Mouse (Mus musculus) induced T-regulatory cell, adult 2 months (primary cell): ENCODE data around the gene Cacng3.
A peak's percentile ranks its signal among the peaks of the same experiment; 100 is the strongest.

Experiments
- DNase-seq: peaks from one replicate; pipeline ENCODE4 v3.0.0-alpha.2; 2012; ENCODE audit warnings: low read depth

Cacng3 gene

DNA sequence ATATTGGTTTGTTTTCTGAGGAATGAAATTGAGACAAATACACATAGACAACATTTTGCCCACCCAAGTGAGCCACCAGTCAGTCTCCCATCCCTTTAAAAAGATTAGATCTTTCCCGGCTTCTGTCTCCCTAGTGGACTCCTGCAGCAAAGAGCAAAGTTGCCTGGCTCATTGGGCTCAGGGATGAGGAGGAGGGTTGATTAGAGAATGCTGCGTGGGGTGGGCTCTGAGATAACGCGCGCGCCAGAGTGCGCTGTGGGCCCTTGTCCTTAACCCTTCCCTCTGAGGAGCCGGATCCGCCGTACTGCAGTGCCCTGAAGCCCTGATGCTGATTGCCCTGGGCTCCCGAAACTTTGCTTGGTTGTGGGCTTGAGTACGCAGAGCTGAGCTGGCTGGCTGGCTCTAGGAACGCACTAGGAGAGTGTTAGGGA is at the start of gene Cacng3:
Cacng3 (plus strand) TSS at position 51 of the 431 bp plus-strand sequence.
- DNase-seq = no peak

DNA sequence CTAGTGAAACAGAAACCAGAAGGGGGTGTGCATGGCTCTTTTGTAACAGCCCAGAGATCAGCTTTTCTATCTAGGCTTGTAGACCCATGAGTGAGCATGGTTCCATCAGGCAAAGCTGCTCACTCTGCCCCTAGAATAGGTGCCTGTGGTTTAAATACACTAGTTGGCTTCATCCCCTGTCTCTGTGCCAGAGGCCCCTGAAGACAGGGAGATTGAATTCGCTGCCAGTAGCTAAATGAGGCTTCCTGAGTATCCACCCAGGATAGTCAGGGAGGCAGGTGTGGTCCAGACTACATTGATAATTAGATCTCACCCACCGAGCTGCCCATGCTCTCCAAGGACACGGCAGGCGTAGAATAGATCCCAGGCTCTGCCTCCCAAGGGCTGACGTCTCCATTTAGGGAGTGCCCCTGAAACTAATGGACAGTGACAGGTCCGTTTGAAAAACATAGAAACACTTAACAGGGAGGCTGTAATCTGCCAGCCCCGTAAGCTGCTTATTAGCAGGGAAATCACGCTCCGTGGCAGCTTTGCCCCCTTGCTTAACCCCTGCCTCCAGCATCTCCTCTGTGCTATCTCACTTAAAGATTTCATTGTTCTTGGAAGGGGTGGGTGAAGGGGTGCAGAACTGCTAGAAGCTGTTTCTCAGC is 48.0 kb upstream of the Cacng3 start:
- no peak for DNase-seq

DNA sequence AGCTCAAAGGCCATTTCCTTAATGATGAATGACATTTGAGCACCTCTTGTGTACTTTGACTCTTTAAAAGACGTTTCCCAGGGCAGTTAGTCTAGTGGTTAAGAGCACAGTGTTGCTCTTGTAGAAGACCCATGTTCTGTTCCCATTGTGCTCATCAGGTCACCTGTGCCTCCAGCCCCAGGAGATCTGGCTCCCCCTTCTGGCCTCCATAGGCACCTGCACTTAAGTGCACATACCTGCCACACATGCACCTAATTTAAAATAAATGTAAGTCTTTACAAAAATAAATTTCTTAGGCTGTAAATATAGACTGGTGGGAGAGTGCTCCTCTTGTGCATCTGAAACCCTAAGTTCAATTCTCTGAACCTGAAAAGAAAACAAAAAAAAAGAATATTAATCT is 46.5 kb upstream of the Cacng3 start:
- DNase-seq = no peak

DNA sequence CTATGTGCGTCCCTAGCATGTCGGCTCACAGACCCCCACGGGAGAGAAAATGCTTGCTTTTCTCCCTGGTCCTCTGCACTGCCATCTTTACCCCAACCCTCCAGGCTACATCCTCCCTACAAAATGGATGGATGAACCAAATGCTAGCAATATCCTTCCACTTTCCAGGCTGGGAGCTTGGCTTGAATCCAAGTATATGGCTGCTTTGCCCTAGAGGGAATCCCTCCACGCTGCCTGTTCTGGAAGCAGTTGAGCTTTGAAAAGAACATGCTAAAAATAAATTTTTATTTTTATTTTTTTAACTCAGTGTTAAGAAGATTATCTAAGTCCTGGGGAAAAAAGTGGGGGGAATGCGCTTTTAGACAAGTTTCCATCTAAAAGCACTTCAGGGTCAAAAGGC is 42.2 kb upstream of the Cacng3 start:
- no peak for DNase-seq

DNA sequence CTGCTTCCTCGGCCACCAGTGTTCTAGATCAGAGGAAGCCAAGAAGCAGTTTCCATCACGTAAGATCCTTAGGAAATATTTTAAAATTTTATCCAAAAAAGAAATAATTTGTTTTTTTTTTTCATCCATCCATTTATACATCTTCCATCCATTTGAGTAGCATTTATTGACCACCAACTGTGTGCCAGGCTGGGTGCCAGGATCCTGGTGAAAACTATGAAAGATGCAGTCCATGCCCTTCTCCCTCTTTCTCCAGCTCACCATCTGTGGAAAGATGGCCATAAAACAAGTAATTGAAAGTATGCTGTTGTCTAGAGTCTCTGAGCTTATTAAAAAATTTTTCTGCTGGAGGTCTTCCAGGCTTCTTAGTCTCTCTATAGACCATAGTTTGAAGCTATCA is 39.9 kb upstream of the Cacng3 start:
- no peak for DNase-seq

DNA sequence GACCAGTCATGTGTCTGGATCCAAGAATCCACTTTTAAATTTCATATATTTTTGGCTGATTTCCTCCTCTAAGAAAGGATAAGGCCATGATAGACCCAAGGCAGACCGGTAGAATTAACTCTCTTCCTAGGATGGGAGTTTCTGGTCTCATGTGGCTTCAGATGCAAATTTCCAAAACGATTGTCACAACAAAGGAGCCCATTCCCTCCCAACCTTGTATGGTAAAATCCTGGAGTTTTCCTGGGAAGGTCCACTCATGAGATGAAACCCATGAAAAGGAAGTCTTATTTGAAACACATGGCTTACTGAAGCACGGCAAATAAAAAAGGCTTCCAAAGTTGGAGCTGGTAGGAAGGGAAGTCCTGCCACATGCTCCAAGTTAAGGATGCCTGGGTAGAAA is 39.1 kb upstream of the Cacng3 start:
- DNase-seq = no peak

DNA sequence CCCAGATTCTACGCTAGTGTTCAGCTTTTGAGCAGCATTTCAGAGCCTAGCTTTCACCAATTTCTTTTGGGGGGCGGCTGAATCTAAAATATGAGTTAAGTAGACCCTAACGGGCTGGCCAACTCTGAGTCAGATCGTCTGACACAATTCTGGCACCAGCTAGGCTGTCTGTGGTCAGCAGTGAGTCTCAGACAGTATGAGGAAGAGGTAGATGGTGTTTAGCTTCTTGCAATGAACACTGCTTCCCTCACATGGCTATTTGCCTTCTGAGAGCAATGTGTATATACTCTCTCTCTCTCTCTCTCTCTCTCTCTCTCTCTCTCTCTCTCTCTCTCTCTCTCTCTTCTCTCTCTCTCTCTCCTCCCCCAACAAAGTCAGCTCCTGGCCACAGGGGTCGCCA is 37.3 kb upstream of the Cacng3 start:
- DNase-seq = peak; percentile 21

DNA sequence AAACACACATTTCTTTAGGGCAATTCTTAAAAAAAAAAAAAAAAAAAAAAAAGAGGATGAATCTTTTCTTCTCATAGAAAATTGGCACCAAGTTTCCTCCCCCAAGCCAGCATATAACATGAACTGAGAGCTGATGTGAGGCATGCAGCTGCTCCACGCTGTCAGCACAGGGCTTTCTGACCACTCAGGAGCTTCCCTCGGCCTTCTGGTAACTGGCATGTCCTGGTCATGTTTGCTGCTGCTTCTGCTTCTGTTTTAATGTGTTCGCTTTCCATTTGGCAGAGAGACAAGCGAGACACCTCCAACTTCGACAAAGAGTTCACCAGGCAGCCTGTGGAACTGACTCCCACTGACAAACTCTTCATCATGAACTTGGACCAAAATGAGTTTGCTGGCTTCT is 36.8 kb upstream of the Cacng3 start:
- DNase-seq = no peak

DNA sequence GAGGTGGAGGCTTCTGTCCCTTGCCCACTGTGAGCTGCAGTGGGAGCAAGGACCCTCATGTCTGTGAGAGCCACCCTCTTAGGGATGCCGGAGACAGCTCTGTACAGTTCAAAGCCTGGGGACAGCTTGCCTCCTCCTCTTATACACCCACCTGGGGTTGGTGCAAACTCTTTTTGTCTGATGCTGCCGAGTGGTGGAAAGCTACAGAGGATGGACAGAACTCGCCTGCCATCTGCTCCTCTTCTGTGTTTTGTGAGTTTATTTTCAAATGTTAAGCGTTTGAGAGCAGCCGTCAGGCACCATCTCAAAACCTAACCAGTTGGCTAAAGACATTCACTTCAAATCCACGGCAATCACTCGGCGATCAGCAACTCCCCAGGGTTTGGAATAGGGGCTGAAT is 26.6 kb upstream of the Cacng3 start:
- no peak for DNase-seq

DNA sequence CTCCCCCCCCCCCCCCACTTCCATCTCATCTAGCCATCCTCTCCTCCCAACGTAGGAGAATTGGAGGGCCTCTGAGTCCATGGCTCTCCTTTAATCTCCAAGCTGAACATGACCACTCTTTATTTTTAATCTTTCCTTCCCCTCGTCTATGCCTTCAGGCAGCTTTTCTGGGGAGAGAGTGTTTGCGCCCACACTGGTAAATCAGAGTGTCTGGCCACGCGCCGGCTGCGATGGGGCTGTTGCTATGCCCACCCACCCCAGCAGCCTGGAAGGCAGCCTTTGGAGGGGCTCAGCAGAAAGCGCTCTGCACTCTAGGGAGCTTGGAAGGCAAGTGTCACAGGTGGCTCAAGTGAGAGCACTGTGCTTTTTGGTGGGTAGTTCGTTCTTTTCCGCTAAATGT is 21.0 kb upstream of the Cacng3 start:
- DNase-seq = no peak

DNA sequence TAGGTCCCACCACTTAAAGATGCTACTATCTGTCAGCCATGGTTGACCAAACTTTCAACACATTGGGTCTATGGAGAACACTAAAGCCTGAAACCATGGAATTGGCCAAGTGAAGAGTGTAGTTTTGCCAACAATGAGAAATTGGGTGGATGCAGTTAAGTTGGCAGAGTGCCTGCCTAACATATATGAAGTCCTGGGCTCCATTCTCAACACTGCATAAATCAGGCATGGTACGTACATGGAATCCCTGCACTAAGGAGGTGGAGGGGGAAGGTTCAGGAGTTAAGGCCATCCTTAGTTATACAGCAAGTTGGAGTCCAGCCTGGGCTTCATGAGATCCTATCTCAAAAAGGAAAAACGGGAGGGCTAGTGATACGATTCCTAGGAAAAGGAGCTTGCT is 17.8 kb upstream of the Cacng3 start:
- DNase-seq = no peak

DNA sequence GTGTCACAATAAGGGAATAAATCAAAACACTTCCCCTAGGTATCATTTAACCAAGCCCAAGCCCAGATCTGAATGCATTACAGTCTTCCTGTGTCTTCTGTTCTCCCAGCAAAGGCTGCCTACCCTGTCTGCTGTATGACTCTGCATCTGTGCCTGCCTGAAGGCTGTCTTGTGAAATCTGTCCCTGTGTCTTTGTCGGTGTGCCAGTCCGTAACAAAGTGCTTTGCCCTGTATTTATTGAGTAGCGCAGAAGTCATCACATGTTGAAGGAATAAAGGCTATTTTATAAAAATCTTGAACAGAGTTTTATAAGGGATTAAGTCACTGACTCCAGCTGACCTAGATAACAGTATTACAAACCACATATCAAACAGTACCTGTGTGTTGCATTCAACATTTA is 13.6 kb upstream of the Cacng3 start:
- DNase-seq = no peak

DNA sequence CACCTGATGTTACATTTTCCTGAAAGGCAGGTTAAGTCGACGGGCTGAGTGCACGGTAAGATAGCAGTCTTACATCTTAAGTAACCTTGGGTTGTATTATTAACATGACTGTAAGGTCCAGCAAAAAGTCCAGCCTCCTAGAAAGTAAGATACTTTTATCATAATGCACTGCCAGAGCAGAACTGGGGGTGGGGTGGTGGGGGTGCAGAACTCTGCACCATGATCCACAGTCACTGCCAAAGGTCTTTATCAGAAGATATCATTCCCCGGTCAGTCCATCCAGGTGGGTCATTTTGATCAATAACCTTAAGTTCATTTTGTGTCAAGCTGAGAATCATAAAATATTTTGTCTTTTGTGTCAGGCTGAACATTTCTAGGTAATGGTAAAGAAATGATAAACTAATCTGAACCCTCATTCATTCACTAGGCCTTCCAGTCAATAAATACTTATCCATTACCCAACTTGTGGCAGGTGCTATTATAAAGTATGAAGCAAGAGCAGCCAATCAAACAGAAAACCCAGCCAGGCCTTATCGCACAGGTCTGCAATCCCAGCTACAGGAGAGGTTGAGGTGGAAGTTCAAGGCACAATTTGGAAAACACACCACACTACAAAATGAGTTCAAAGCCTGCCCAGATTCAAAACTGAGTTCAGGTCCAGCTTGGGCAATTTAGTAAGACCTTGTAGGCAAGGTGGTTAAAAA is 12.7 kb upstream of the Cacng3 start:
- DNase-seq = no peak

DNA sequence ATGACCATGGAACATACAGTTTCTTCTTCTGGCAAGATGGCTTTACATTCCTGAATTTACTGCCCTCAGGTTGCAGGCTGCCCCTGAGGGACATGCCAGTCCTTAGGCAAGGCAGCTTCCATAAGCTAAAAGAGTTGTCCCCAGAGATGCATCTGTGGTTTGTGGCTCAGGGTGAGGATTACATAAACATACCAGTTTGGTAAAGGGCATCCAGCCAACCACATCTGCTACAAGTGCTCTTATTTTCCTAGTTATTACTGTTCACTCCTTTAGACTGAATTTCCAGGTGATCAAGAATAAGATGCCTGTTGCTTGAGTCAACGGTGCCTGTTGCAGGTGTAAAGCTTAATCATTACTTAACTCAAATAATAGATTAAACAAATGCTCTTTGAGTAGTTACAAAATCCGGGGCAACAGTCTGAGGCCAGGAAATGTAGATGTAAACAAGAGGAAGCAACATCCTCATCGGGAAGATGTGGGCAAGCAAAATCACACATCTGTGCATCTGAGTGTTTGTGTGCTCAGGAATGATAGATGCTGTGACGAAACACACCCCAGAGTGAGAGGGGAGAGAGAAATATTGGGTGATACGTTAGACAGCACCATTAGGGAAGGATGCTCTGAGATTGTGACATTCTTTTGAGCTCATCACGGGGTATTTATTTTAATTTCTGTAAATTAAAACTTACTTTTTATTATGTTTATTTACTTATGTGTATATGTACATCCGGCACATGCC is 4.8 kb upstream of the Cacng3 start:
- DNase-seq = no peak

DNA sequence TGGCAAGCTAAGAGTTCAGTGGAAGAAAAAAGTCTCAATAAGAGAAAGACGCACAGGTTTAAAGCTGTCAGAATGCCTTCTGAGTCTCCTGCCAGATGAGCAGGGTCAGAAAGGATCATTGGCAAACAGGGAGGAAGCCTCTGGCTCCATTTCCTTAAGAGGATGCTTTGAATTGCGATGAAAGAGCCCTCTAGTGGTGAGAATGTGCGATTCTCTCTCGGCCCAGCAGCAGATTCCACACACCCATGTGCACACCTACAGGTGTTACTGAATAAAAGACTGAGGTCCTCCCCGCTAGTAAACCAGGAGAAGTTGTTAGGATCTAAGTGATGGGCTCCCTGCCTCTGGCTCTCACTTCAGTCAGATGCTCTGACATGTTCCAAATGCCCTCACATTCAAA is 2.4 kb upstream of the Cacng3 start:
- DNase-seq = peak; percentile 49

DNA sequence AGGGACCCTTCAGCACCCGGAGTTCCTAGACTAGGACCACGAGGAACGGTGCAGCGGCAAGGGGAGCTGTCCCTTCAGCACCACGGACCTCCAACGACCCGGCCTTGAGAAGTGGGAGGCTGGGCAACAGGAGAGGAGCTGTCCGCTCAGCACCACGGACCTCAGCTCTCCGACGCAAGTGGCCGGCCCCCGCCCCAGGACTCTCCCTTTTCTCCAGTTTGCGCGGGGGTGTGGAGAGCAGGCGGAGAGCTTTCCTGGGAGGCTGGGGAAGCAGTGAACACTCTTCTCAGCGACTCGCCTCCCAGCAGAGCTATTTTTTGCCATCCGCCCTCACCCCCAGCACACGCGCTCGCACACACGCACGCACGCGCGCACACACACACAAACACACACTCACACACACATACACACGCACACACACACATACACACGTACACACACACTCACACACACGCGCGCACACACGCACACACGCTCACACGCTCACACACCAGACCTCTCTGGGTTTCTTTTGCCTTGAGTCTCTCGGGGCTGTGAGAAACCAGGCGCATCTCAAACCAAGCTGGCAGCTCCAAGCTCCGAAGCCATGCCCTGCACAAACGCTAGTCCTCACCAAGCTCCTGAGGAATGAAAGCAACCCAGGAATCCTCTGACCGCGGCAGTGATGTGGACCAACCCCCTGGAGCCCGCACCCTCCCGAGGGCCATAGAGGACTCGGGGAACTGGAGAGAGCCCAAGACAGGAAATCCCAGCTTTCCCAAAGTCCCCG is 765 bp downstream of the Cacng3 start:
- DNase-seq = peak; percentile 72

DNA sequence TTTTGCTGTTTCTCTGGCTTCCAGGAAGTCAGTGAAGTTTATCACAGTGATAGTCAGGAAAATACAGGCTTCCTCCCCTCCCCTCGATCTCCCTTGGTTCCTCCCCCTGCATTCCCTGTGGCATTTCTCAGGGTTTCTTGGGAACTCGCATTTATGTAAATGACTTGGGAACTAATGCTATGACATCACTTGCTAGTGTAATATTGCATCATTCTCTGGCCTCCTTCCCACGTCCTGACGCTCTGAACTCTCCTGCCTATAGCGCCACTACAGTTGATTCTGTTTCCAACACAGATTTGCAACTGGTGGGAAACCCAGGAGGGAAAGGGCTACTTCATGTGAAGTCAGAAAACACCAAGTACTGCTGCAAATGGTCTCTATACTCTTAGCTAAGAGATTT is 2.7 kb downstream of the Cacng3 start:
- DNase-seq = no peak

DNA sequence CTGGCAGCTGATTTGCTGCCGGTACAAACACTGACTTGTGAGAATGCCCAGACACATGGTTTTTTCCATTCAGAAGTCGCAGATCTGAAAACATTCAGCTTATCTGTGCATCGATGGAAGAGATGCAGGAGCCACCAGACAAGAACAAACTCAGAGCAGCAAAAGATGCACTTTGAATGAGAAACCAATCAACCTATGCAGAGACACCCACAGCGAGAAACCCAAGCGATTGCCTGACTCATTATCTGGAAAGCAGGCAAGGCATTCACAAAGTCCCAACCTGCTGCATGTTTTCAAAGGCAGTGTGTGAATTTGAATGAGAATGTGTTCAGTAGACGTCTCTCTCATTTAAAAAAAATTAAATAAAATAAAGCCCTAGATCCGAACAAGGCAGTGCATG is 4.9 kb downstream of the Cacng3 start:
- DNase-seq = no peak

DNA sequence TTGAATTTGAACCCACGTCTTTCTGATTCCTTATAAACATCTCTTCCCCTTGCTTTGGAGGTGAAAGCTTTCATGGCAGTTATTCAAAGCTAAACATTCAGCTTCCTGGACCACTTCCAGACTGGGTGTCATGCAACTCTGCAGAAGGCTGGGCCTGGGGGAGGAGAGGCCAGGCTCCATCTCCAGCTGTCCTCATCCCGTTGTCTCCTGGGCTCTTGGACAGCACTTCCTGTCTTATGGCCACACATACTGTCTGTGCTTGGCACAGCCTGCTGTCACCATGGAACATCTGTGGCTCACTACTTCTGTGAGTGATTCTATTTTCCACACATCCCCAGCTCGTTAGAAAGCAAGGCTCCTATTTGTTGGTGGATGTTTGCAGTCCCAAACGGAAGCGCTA is 31.5 kb downstream of the Cacng3 start:
- no peak for DNase-seq

DNA sequence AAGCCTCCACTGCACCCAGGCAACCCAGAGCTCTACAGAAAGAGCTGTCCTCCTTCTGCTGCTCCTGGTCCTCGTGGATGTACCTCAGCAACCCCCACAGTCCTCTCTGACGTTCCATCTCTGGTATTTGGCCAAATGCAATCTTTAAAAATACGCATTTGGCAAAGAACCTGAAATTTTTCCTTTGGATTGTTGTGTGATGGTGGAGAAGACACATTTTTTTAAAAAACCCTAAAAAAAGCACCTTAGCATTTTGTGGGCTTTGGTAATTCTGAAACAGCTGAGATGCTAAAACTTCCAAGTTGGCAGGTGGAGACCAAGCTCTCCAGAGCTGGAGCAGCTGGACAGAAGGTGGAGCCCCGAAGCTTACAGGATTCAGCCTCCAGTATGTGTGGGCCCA is 32.2 kb downstream of the Cacng3 start:
- DNase-seq = no peak

DNA sequence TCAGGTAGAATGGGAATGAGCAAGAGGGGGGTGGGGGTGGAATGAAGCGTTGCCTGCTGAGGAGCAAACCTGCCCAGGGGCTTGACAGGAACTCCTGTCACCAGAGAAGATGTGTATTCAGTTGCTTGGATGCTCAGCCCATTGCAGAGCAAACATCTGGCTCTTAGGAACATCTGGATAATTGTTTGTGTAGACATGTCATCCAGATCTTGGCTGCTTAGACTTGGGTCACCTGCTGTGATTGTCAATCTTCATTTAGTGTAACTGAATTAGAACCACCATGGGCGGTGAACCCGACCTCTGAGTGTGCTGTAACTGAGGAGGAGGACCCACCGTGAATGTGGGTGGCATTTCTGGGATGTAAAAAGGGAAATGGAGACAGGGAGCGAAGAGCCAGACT is 36.4 kb downstream of the Cacng3 start:
- DNase-seq = no peak

DNA sequence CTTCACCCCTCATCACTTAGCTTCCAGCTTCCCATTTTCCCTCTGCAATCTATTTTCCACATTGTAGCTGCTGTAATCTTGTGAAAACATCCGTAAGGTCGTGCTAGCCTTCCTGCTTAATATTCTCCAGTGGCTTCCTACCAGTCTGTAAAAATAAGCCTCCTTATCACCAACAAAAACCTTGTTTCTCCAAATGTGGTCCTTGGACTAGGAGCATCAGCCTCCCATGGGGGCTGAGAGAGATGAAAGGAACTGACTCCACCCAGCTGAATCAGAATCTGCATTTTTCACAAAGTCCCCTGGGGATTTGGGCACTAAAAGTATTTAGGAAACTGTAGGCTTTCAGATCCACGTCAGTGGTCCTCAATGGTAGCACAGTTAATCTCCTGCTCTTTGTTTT is 46.0 kb downstream of the Cacng3 start:
- DNase-seq = no peak

DNA sequence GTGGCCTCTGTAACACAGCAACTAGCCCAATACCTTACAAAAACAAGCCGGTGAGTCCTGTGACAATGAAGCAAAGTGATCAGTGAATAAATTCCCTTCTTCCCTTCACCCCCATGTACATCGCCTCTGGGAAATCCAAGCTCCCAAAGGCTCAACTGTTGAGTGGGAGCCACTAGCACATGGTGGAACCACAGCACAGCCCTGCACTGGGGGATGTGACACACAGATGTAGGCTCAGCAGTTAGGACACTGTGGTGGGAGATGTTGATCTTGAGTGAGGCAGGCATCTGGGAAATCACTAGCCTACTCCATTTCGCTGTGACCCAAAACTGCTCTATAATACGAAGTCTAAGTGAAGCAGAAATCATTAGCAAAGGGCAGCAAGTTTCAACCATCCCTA is 48.2 kb downstream of the Cacng3 start:
- DNase-seq = no peak
